Comparison of ENCODE assay signal across 12 mouse cellular contexts in the genomic region with DNA sequence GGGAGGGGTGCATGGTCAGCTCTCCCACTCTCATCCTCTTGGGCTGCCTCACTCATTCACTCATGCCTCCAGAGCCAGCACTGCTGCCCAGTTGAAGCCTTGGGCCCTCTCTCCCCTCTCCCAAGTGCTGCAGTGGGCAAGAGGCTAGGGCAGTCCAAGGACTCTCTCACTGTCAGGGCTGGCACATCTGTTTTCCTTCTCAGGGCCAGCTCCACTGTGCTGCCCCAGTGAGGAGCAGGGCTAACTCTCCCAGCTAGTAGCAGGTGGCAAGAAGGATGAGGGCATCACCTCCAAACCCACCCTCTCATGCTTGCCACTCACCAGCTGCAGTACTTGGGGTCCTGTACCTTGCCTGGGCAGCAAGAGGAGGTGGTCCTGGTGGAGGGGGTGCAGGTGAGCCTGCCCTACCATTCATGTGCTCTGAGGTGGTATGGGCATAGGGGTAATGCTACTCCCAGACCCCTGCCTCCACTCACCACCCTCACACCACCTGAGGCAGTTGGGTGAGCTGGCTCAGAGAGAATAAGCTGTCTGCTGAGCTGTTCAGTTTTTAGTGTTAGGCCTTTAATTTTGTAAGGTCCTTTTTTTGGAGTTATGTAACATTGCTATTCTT. TPM values are rescaled to one million over a fixed set of nuclear protein-coding genes. Genes with fewer than 3 reads are reported as not detected.
A peak's percentile ranks its signal among the peaks of the same experiment; 100 is the strongest.
DNase-seq lines count a peak whose midpoint lies in the region; ATAC-seq and TF ChIP-seq lines count a peak whose summit lies in the region.
"Had no signal": no experiment of that assay in that cellular context is flagged by ENCODE, and none has a peak within 500 bp of the region (broad histone marks: within the 10 kb centered on the region; RNA-seq: fewer than 3 reads in every experiment).

No protein-coding gene starts in this region.

- 0 out of 2 replicates have a peak, but pooled peaks cover 3% of the 10 kb centered on the region for H3K36me3 ChIP-seq in kidney, embryonic 16.5 days (ENCODE audit: insufficient read depth, low read length)
- no peaks in the 10 kb centered on the region for H3K36me3 ChIP-seq in forebrain, embryonic 15.5 days
- H3K36me3 ChIP-seq in midbrain, embryonic 15.5 days (replicated peaks) = no peaks in the 10 kb centered on the region

- DNase-seq in cerebellum, adult 2 months = no peak
- DNase-seq in cerebellum, postnatal 14 days = no peak
- no peak for DNase-seq in kidney, postnatal 4 days
- DNase-seq in left cerebral cortex, adult 18-20 months (ENCODE audit: low spot score in 2 of 2) = no peak
- no peak for DNase-seq in frontal cortex, postnatal 10 days (ENCODE audit: low spot score in 2 of 2)
- DNase-seq: cerebellum, postnatal 36 days; gastrocnemius, postnatal 14 days; lung, postnatal 4 days; thymus, postnatal 36 days had no signal

- H3K9ac ChIP-seq in kidney, embryonic 16.5 days (replicated peaks; ENCODE audit: low read length) = no peak overlapping the region
- no peak overlapping the region for H3K9ac ChIP-seq in forebrain, embryonic 15.5 days (replicated peaks)
- H3K9ac ChIP-seq in midbrain, embryonic 15.5 days = no peak overlapping the region

- TF ChIP-seq POLR2A in cerebellum, adult 2 months (IDR thresholded peaks at IDR 0.05; ENCODE audit: borderline replicate concordance, insufficient read depth, low read length) = no peak

- no peaks in the 10 kb centered on the region for H3K27me3 ChIP-seq in cerebellum, adult 2 months (ENCODE audit: control insufficient read depth, insufficient read depth, low read length)
- no peaks in the 10 kb centered on the region for H3K27me3 ChIP-seq in kidney, embryonic 16.5 days (ENCODE audit: insufficient read depth, low read length)
- no peaks in the 10 kb centered on the region for H3K27me3 ChIP-seq in forebrain, embryonic 15.5 days
- no peaks in the 10 kb centered on the region for H3K27me3 ChIP-seq in midbrain, embryonic 15.5 days (replicated peaks)

- peak overlapping the region; percentile 17 for H3K27ac ChIP-seq in cerebellum, adult 2 months (ENCODE audit: insufficient read depth, low read length)
- H3K27ac ChIP-seq in kidney, embryonic 16.5 days (ENCODE audit: low read length) = no peak overlapping the region
- no peak overlapping the region for H3K27ac ChIP-seq in forebrain, embryonic 15.5 days (replicated peaks)
- no peak overlapping the region for H3K27ac ChIP-seq in midbrain, embryonic 15.5 days

- peaks cover 7% of the 10 kb centered on the region for H3K4me1 ChIP-seq in cerebellum, adult 2 months (ENCODE audit: control insufficient read depth, insufficient read depth, low read length)
- peaks cover 16% of the 10 kb centered on the region for H3K4me1 ChIP-seq in kidney, embryonic 16.5 days (ENCODE audit: insufficient read depth, low read length)
- peaks cover 15% of the 10 kb centered on the region for H3K4me1 ChIP-seq in forebrain, embryonic 15.5 days
- H3K4me1 ChIP-seq in midbrain, embryonic 15.5 days = peaks cover 18% of the 10 kb centered on the region

- ATAC-seq in kidney, embryonic 16.5 days (ENCODE audit: low FRiP score, low TSS enrichment) = peak; percentile 51
- 0 out of 2 replicates have a peak, but pooled peaks have one; percentile 35 for ATAC-seq in forebrain, embryonic 15.5 days (replicated peaks)
- ATAC-seq in midbrain, embryonic 15.5 days (replicated peaks) = peak; percentile 58; the same call in 1 of the 2 replicates

- no peak overlapping the region for H3K4me3 ChIP-seq in cerebellum, adult 2 months (replicated peaks; ENCODE audit: insufficient read depth, low read depth, low read length)
- H3K4me3 ChIP-seq in kidney, embryonic 16.5 days (ENCODE audit: low read length) = no peak overlapping the region
- no peak overlapping the region for H3K4me3 ChIP-seq in forebrain, embryonic 15.5 days
- no peak overlapping the region for H3K4me3 ChIP-seq in midbrain, embryonic 15.5 days

- no peak overlapping the region for H3K4me2 ChIP-seq in kidney, embryonic 16.5 days (replicated peaks; ENCODE audit: low read depth, low read length)
- no peak overlapping the region for H3K4me2 ChIP-seq in forebrain, embryonic 15.5 days (replicated peaks)
- no peak overlapping the region for H3K4me2 ChIP-seq in midbrain, embryonic 15.5 days

- no peak for TF ChIP-seq CTCF in cerebellum, adult 2 months (IDR thresholded peaks at IDR 0.05; ENCODE audit: borderline replicate concordance, insufficient read depth, low read depth, low read length)

- H3K9me3 ChIP-seq in kidney, embryonic 16.5 days (ENCODE audit: low read length) = no peaks in the 10 kb centered on the region
- H3K9me3 ChIP-seq in forebrain, embryonic 15.5 days = no peaks in the 10 kb centered on the region
- H3K9me3 ChIP-seq in midbrain, embryonic 15.5 days = no peaks in the 10 kb centered on the region

RNA-seq across cellular contexts. Expression of a gene that starts 10.5 kb away (rescaled TPM):
- polyA plus RNA-seq in cerebellum, adult 2 months (2012; rRNA removed) = 91.1 and 95.2 TPM in 2 replicates
- polyA plus RNA-seq in kidney, embryonic 16.5 days (2015; fragmentation: Nextera tagmentation; extraction: Ambion mirVana) = 107 and 109 TPM in 2 replicates
- 132 and 136 TPM in 2 replicates for polyA plus RNA-seq in forebrain, embryonic 15.5 days (2015; fragmentation: Nextera tagmentation; extraction: Ambion mirVana)
- 123 and 129 TPM in 2 replicates for polyA plus RNA-seq in midbrain, embryonic 15.5 days (2015; fragmentation: Nextera tagmentation; extraction: Ambion mirVana)
- 100 to 1,000 TPM; 132 to 148 TPM for total RNA-seq in left cerebral cortex, adult 18-20 months (2021)

RNA-seq across cellular contexts. Expression of a gene that starts 46.1 kb away (rescaled TPM):
- polyA plus RNA-seq in cerebellum, adult 2 months (2012; rRNA removed) = 278 and 280 TPM in 2 replicates
- 246 and 251 TPM in 2 replicates for polyA plus RNA-seq in kidney, embryonic 16.5 days (2015; fragmentation: Nextera tagmentation; extraction: Ambion mirVana)
- 213 and 219 TPM in 2 replicates for polyA plus RNA-seq in forebrain, embryonic 15.5 days (2015; fragmentation: Nextera tagmentation; extraction: Ambion mirVana)
- 202 and 212 TPM in 2 replicates for polyA plus RNA-seq in midbrain, embryonic 15.5 days (2015; fragmentation: Nextera tagmentation; extraction: Ambion mirVana)
- 100 to 1,000 TPM; 253 to 266 TPM for total RNA-seq in left cerebral cortex, adult 18-20 months (2021)

RNA-seq across cellular contexts. Expression of a gene that starts 46.1 kb away (rescaled TPM):
- polyA plus RNA-seq in cerebellum, adult 2 months (2012; rRNA removed) = 33.1 and 33.7 TPM in 2 replicates
- polyA plus RNA-seq in kidney, embryonic 16.5 days (2015; fragmentation: Nextera tagmentation; extraction: Ambion mirVana) = 46.8 and 50.2 TPM in 2 replicates
- polyA plus RNA-seq in forebrain, embryonic 15.5 days (2015; fragmentation: Nextera tagmentation; extraction: Ambion mirVana) = 58.7 and 63.8 TPM in 2 replicates
- 70.4 and 71.1 TPM in 2 replicates for polyA plus RNA-seq in midbrain, embryonic 15.5 days (2015; fragmentation: Nextera tagmentation; extraction: Ambion mirVana)
- 10 to 100 TPM; 48.0 to 57.1 TPM for total RNA-seq in left cerebral cortex, adult 18-20 months (2021)
